Mouse (Mus musculus) right cerebral cortex, postnatal 4 days (tissue): ENCODE measurements around the gene Olfr513.

ENCODE experiments used
- DNase-seq: peaks from one replicate; pipeline ENCODE4 v3.0.0-alpha.2; 2022

Olfr513 gene

DNA sequence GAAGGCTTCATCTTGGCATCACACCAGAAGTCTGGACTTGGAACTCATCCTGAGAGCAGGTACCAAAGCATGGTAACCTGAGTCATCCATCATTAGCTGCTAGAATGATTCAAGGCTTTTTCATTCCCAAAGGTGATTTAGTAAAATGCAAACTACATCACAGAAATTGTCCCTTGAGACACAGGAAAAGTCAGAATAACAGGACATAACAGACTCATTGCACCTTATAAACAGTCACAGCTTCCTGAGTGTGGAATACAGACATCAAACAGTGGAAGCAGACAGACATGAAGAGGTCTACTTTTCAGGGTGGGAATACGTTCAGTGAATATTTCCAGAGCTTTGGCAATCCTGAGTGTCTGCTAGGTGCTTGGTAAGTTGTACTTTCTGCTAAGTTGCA is at the start of gene Olfr513:
Olfr513 (plus strand) TSS at position 301 of the 400 bp plus-strand sequence.
- no peak for DNase-seq

DNA sequence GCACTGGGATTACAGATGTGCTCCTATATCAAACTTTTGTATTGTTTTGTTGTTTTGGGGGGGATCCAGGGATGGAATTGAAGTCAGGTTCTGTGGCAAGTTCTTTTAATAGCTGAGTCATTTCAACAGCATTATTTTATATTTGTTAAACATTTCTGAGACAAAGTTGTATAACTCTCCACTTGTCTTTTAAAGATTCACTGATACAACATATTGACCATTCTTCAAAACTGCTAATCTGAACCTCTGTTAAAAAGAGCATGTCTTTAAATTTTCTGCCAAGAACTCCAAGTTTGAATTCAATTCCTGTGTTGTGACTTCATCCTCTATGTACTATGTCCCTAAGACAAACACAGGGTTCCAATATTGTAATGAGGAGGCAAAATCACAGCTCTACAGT is 37.8 kb upstream of the Olfr513 start, which contains the start of gene Olfr512:
Olfr512 (plus strand) TSS at position 301 of the 400 bp plus-strand sequence.
- DNase-seq, result no peak

DNA sequence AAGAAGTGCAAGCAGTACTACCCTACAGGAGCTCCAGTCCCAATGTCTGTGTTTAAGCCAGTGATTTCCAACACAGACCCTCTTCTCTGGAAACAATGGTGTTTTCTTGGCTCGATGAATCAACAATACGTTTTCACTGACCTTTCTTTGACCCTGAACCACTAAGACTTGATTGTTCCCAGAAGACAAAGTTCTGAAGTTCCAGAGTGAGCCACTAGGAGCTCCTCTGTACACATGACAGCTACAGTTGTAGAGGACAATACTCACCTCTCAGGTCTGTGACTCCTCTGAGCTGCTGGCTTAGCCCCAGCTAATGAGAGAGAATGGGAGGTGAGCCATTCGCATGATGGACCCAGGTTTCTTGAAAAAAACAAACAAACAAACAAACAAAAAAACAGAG is 9.6 kb downstream of the Olfr513 start:
- no peak for DNase-seq

DNA sequence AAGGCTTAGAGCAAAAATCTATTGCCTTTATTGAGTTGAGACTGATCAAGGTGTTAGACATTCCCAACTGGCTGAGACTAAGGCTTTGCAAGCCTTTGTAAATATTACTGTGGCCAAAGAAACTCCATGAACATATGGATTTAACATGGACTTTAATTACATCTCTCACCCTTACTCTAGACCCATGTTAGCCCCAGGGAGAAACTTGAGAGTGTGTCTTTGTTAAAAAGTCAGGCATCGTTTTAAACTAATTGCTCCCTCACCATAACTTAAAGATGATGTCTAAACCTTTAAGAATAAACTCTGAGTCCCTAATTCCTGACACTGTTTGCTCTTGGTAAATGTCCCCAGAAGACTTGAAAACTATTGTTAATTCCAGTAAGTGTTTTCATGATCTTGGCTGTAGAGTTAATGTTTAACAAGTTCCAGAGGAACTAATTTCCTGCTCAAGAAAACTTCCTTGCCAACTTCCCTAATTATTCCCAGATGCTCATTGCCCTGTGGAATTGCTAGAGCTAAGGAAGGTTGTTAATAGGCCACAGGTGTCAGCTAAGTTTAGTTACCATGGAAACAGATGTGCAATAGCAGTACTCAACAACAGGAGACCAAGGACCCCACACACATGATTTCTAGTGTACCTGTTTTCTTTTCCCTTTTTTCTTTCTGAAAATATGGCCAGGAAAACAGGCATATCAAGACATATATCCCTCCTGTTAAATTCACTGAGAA is 46.6 kb downstream of the Olfr513 start:
- no peak for DNase-seq
